Mouse (Mus musculus): ENCODE data around the gene Bmper.

Gene Bmper

DNA sequence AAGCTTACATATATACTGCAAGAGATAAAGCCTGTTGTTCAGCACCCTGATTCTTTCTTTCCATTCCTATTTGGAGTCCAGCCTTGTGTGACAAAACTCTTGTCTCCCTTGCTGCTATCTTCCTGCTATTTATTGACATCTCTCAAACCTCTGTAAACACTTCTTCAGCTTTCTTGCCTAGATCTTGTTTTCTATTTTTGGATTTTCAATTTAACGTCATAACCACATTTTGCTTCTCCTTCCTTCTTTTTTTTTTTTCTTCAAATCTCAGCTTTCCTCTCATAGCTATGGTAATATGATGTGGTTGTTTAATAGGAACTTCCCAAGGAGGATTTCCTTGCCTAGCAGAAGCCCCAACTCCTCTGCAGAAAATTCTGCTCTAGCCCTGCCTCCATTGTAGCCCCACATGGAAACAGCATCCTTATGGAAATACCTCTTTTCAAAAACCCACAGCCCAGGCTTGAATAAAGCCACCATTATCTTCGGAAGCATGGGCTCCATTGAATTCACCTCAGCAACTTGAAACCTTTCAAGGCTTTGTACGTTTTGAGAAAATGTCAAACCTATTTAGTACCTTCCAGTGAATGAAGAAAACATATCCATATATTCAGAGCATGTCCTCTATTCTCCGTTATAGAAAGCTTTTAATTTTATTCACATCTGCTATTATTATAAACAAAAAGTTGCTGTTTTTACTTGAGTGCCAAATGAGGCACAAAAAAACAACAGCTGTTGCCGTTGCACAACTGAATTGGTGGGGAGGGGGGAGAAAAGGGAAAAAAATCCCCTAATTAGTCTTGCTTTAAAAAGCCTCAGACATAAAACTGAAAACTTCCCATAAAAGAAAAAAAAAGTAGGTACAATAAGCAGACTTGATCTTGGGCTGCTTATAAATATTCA is 155.2 kb downstream of the Bmper start:
- DNase-seq: no peak

- DNase-seq: no peak
Observed at GRCm38 (mm10) chr9:23378731-23379170, 155.9 kb downstream of the Bmper start.

DNA sequence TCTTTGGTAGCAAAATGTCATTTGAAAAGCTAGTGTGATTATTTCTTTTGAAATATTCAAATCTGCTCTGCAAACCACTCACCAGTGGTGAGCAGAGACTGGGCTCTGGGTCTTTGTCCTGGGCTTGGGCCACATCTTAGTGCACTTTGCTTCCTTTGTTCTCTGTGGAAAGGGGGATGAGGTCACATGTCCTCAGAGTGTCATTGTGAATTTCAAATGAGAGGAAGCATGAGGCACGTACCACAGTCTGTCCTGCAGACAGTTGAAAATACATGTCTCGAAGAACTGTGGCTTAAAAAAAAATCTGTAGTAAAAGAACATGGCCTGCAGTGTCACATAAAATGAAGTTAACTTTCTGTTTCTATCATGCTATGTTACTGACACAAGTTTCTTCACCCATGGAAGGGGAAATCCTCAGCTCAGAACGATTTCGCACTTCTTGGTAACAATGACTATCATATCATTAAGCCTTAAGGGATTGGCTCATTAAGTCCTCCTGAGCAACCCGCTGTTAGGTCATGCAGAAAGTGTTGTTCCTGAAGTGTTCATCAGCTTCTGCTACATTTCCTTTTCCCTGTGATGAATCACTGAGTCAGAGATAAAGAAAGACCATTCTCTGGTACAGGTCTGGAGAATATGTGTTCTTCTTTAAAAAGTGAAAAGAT is 157.4 kb downstream of the Bmper start:
- DNase-seq: no peak

GRCm38 (mm10) chr9:23383291-23383690 is 160.4 kb downstream of the Bmper start:
- no peak for DNase-seq

- no peak for DNase-seq
Observed at GRCm38 (mm10) chr9:23383837-23384236, 161.0 kb downstream of the Bmper start.

GRCm38 (mm10) chr9:23384880-23385279 is 162.0 kb downstream of the Bmper start:
- DNase-seq: no peak

DNA sequence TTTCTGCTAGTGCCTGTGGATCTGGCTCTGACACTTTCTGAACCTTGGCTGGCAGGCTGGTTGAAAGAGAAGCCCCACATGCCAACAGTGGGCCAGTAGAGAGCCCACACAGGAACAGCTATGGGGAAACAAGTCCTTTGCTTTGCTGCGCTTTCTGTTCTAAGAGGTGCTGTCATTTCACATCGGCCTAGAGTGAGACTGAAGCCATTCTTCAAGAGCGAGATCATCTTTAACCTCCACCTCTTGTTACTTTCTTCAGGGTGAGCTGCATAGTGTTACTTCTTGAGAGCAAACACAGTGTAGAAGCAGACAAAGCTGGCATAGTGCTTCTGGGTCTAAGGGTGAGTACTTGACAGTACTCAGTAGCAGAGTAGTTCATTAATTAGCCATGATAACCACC is 163.3 kb downstream of the Bmper start:
- no peak for DNase-seq

GRCm38 (mm10) chr9:23390118-23390517 is 167.2 kb downstream of the Bmper start:
- DNase-seq: no peak

DNA sequence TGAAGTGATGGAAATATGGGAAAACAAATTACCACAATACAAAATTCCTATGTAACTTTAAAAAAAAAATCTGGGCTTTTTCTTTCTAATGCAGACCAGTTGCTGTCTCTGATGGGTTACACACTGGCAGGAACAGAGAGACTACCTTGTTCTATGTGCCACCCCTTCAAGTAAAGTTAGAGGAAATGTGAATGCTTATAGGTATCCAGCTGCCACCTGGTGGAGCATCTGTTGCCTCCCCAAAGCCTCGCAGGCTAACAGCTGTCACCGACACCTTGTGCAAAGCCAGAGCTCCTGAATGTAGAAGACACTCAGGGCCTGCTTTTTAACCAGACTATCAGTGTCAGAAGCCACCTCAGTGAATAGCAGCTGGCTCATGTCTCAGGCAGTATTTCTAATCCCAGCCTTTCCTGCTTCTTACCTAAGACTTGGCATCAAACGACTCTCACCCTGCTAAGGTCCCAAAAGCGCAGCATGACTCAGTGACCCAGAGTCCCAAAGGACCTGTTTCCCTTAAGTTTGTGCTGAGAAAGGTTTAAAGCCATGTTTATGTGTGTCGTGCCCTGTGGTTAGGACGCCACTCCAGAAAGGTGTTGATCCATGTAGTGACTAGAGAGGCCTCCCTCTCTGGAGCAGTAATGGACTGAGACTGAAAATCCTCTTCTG is 171.9 kb downstream of the Bmper start:
- DNase-seq: no peak

DNA sequence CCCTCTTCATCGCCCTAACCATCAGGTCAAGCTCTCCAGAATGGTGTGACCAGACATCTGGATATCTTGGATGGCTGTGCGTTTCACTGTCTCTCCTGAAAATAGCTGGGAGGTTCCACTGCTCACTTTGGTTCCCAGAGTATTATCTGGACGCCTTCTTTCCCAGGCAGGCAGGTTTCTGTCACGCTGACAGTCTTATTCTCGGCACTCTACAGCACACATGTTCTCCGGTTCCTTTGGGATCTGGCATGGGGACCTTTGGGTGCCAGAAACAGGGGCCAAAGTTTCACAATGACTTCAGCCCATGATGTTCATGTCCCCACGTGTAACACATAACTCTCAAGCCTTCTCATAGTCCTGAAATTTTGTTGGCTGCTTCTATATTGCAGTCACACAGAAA is 173.3 kb downstream of the Bmper start:
- DNase-seq: no peak

- DNase-seq: no peak
Observed at GRCm38 (mm10) chr9:23397876-23398275, 175.0 kb downstream of the Bmper start.

DNA sequence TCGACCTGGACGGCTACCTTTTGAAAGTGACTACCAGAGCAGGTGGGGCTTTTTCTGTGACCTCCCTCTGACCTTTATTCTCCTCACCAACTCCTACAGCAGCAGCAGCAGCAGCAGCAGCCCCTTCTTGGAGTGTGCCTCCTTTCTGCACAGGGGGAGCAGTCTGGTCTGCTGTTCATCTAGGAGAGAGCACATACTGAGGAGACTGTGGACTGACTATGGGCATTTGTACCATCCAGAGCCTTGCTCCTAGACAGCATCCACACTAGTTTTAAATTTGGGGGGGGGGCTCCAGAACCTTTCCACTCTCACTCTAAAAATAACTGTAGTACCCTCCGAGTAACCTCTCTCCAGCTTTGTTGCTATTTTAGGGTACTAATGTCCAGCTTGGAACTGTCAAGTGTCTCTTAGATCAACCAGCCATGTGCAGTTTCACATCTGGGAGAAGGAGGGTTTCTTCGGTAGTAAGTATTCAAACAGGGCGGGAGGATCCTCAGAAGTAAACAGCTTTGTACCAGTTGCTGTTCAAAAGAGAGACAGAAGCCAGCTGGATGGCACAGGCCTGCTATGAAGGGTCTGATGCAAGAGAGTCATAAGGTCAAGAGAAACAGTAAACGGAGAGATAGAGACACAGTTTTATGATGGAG is 176.9 kb downstream of the Bmper start:
- no peak for DNase-seq

DNA sequence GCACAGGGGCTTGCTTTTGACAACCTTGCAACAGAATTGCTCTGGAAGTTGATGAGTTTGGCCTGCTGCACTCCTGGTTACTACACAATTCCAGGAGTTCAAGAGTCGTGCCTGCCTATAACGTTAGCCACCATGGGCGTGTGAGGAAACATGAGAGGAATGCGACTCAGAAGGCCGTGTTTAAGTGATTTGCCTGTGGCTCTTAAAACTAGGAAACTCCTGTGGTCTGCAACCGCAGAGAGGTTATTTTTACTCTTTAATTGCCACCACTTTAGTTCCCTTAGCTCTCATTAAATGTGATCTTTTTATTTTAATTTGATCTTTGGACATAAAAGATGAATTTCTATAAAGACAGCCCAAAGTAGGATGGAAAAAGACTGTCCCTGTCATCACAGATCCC is 184.5 kb downstream of the Bmper start:
- DNase-seq: no peak

- no peak for DNase-seq
Observed at GRCm38 (mm10) chr9:23407935-23408781, 185.3 kb downstream of the Bmper start.

- no peak for DNase-seq
Observed at GRCm38 (mm10) chr9:23410567-23410966, 187.7 kb downstream of the Bmper start.

GRCm38 (mm10) chr9:23412956-23413355 is 190.1 kb downstream of the Bmper start:
- DNase-seq: no peak

- DNase-seq: no peak
Observed at GRCm38 (mm10) chr9:23419107-23419506, 196.2 kb downstream of the Bmper start.

- no peak for DNase-seq
Observed at GRCm38 (mm10) chr9:23423748-23424147, 200.9 kb downstream of the Bmper start.

- no peak for DNase-seq
Observed at GRCm38 (mm10) chr9:23432631-23433030, 209.8 kb downstream of the Bmper start.

DNA sequence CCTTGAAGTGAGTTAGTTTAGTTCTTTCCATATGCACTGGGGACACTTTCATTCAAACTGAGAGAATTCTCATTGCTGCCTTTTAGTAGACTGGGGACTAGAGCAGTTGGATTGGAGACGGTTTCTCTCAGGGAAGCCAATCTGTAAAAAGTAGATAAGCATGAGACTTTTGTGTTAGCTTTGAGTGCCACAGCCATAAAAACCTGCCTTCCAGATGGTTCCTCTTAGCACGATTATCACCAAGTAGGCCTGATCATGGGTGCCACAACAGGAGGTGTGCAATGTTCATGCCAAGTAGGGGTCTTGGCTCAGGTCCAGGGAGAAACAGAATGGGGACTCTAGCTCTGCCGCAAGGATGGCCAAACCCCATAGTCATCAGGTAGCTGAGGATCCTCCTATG is 210.4 kb downstream of the Bmper start:
- DNase-seq: no peak

DNA sequence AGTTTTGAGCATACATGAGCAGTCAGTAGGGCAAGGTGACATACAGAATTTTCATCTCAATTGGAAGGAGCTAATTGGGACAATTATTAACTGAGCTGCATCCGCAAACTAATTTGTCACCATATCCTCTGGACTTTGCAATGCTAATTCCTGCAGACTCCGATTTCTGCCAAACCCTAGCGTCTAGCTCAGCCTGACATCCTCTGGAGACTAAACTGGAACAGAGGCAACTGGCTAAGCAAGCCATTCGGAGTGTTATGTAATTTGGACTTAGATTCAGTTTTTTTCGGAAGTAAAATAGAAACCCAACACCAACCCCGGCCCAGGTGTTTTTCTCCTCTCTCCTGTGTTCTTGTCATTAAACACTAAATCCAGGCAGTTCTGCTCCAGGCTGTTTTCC is 213.9 kb downstream of the Bmper start:
- no peak for DNase-seq

GRCm38 (mm10) chr9:23438662-23439061 is 215.8 kb downstream of the Bmper start:
- DNase-seq: no peak

All from B cell, adult 2 months (primary cell).